Mouse (Mus musculus): Measurements from ENCODE around the gene C2cd5.

DNA sequence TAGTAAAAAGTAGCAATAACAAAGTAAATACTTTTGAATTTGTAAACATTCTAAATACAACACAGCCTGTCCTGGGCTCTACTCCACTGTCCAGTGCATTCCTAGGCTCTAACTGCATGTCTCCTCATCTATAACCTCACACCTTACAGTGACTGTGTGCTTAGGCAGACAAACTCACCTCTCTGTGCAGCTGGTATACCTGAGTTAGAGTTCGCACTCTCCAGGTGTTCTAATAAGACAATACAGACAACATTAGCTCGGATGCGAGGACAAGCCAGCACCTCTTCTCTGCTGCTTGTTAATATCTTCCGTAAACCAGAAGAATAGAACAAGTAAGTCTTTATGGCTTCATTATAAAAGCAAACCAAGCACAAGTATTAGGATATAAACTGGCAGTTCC lies 79.8 kb downstream of the C2cd5 start:
- no peak for TF ChIP-seq ZC3H11A (IDR thresholded peaks at IDR 0.05; ENCODE audit: low read depth, low read length)
- TF ChIP-seq CHD1 (IDR thresholded peaks at IDR 0.05; ENCODE audit: low read depth, low read length), result no peak
